Mouse (Mus musculus) gastrocnemius, postnatal 14 days (tissue): ENCODE data around the gene Apoa2. TPM values are rescaled to one million over a fixed set of nuclear protein-coding genes. Genes with fewer than 3 reads are reported as not detected.

Experiments
- DNase-seq: peaks from one replicate; pipeline ENCODE4 v3.0.0; 2021; ENCODE audit warnings: mixed read lengths
- intact Hi-C: fragments of 180-260 bp; cut with DNase I; formaldehyde crosslinking; loops from one replicate; pipeline ENCODE4 v1.15.1; 2025; ENCODE audit warnings: low total_unique reads
- total RNA-seq, 2 experiments: library from RNA; stranded (reverse); gene quantifications; 2 replicates each; pipeline ENCODE4 v1.2.3; 2021

Gene Apoa2
- total RNA-seq, 2 experiments from 2014 or later, result not detected

GRCm38 (mm10) chr1:171275144-171275734 is 50.4 kb downstream of the Apoa2 start:
- intact Hi-C loops, result no loop called here
- DNase-seq, result no peak

Other genes starting within 250 kb of the Apoa2 start
- gene Fcgr2b, start 248.5 kb upstream of the Apoa2 start, total RNA-seq, result 1 to 10 TPM; 3.0 to 3.4 TPM
- not detected for gene Fcgr4, start 206.1 kb upstream of the Apoa2 start, total RNA-seq
- 1 to 10 TPM; 7.0 to 7.4 TPM for gene Fcgr3, start 160.1 kb upstream of the Apoa2 start, total RNA-seq
- under 1 TPM; 0.72 to 0.73 TPM for gene Cfap126, start 111.1 kb upstream of the Apoa2 start, total RNA-seq
- gene Sdhc, start 74.5 kb upstream of the Apoa2 start, total RNA-seq, result 100 to 1,000 TPM; 692 to 793 TPM
- gene Mpz, start 74.3 kb upstream of the Apoa2 start, total RNA-seq, result 100 to 1,000 TPM; 117 to 734 TPM
- gene Pcp4l1, start 28.8 kb upstream of the Apoa2 start, total RNA-seq, result 10 to 100 TPM; 12.3 to 17.1 TPM
- not detected for gene Nr1i3, start 11.1 kb upstream of the Apoa2 start, total RNA-seq
- 10 to 100 TPM; 44.3 to 46.7 TPM for gene Tomm40l, start 2.5 kb upstream of the Apoa2 start, total RNA-seq
- gene Fcer1g, start 9.3 kb downstream of the Apoa2 start, total RNA-seq, result 1 to 10 TPM; 6.3 to 7.1 TPM
- 1 to 10 TPM; 2.4 to 3.1 TPM for gene Adamts4, start 25.4 kb downstream of the Apoa2 start, total RNA-seq
- gene Ndufs2, start 26.3 kb downstream of the Apoa2 start, total RNA-seq, result 100 to 1,000 TPM; 580 to 737 TPM
- gene B4galt3, start 45.3 kb downstream of the Apoa2 start, total RNA-seq, result 1 to 10 TPM; 5.9 to 9.4 TPM
- gene Ppox, start 56.1 kb downstream of the Apoa2 start, total RNA-seq, result 10 to 100 TPM in 1 of 2 experiments, 1 to 10 TPM in 1; 9.6 to 11.8 TPM
- gene Usp21, start 62.9 kb downstream of the Apoa2 start, total RNA-seq, result 10 to 100 TPM; 13.1 to 13.7 TPM
- 10 to 100 TPM; 84.3 to 87.2 TPM for gene Ufc1, start 70.0 kb downstream of the Apoa2 start, total RNA-seq
- gene Dedd, start 104.1 kb downstream of the Apoa2 start, total RNA-seq, result 10 to 100 TPM; 26.3 to 27.7 TPM
- gene Nit1, start 120.6 kb downstream of the Apoa2 start, total RNA-seq, result 10 to 100 TPM; 19.3 to 25.3 TPM
- gene Pfdn2, start 120.6 kb downstream of the Apoa2 start, total RNA-seq, result 10 to 100 TPM; 86.7 to 93.6 TPM
- under 1 TPM; 0.20 to 0.27 TPM for gene Klhdc9, start 135.7 kb downstream of the Apoa2 start, total RNA-seq
- not detected for gene Nectin4, start 145.0 kb downstream of the Apoa2 start, total RNA-seq
- 1 to 10 TPM in 1 of 2 experiments, under 1 TPM in 1; 0.97 to 1.2 TPM for gene Arhgap30, start 163.9 kb downstream of the Apoa2 start, total RNA-seq
- 10 to 100 TPM; 25.8 to 27.0 TPM for gene Usf1, start 186.3 kb downstream of the Apoa2 start, total RNA-seq
- gene Tstd1, start 193.8 kb downstream of the Apoa2 start, total RNA-seq, result under 1 TPM; 0.78 to 0.98 TPM
- 10 to 100 TPM; 10.8 to 12.6 TPM for gene F11r, start 212.5 kb downstream of the Apoa2 start, total RNA-seq